Mouse (Mus musculus): ENCODE measurements around the gene Sectm1a. TPM values are rescaled to one million over a fixed set of nuclear protein-coding genes. Genes with fewer than 3 reads are reported as not detected.
"Not testable (repeated sequence)": the region's sequence is repeated elsewhere in the genome, so short reads cannot be mapped to it uniquely, and the experiment has no call there.

Gene Sectm1a
- polyA plus RNA-seq, 1 experiment from 2014 or later: 0.63 TPM

GRCm38 (mm10) chr11:121085181-121085580, 4.2 kb upstream of the Sectm1a start:
- no peak overlapping the region for H3K9ac ChIP-seq (ENCODE audit: low read depth, low read length)
- no peaks in the 10 kb centered on the region for H3K27me3 ChIP-seq (ENCODE audit: insufficient read depth, low read length)
- WGBS: 57% methylated on average over 5 of the region's 5 CpGs
- ATAC-seq (replicated peaks; ENCODE audit: low FRiP score, low read depth) (peak; percentile 62), DNase-seq (ENCODE audit: low spot score) (peak; percentile 31)
- peak overlapping the region; percentile 38; the same call in 1 of the 2 replicates for H3K27ac ChIP-seq
- no peaks in the 10 kb centered on the region for H3K36me3 ChIP-seq (ENCODE audit: insufficient read depth, low read length)
- H3K4me3 ChIP-seq (replicated peaks; ENCODE audit: low read depth, low read length): no peak overlapping the region
- TF ChIP-seq CTCF (IDR thresholded peaks at IDR 0.05; ENCODE audit: low read depth): no peak
- no peaks in the 10 kb centered on the region for H3K9me3 ChIP-seq (replicated peaks; ENCODE audit: low read length)
- no peak overlapping the region for H3K4me2 ChIP-seq (ENCODE audit: low read length)
- 0 out of 2 replicates have a peak, but pooled peaks cover 3% of the 10 kb centered on the region for H3K4me1 ChIP-seq (replicated peaks; ENCODE audit: insufficient read depth, low read length)

- TF ChIP-seq CTCF (IDR thresholded peaks at IDR 0.05; ENCODE audit: low read depth): no peak
- Histone ChIP-seq H3K27me3 (ENCODE audit: insufficient read depth, low read length) (no peaks in the 10 kb centered on the region), H3K36me3 (ENCODE audit: insufficient read depth, low read length) (no peaks in the 10 kb centered on the region), H3K4me2 (ENCODE audit: low read length) (no peak overlapping the region), H3K4me3 (replicated peaks; ENCODE audit: low read depth, low read length) (no peak overlapping the region), H3K9ac (ENCODE audit: low read depth, low read length) (no peak overlapping the region), H3K4me1 (replicated peaks; ENCODE audit: insufficient read depth, low read length) (0 out of 2 replicates have a peak, but pooled peaks cover 3% of the 10 kb centered on the region), H3K9me3 (replicated peaks; ENCODE audit: low read length) (no peaks in the 10 kb centered on the region), H3K27ac (peak overlapping the region; percentile 6; the same call in 1 of the 2 replicates)
- ATAC-seq (replicated peaks; ENCODE audit: low FRiP score, low read depth): no peak
- 35% methylated on average over 6 of the region's 6 CpGs for WGBS
- peak; percentile 58 for DNase-seq (ENCODE audit: low spot score)
Observed at GRCm38 (mm10) chr11:121082857-121083500, 2.0 kb upstream of the Sectm1a start.

- DNase-seq (ENCODE audit: low spot score) (no peak), ATAC-seq (replicated peaks; ENCODE audit: low FRiP score, low read depth) (no peak)
- H3K4me2 ChIP-seq (ENCODE audit: low read length): no peak overlapping the region
- 66% methylated on average over 3 of the region's 3 CpGs for WGBS
- no peak for TF ChIP-seq CTCF (IDR thresholded peaks at IDR 0.05; ENCODE audit: low read depth)
- H3K9me3 ChIP-seq (replicated peaks; ENCODE audit: low read length): no peaks in the 10 kb centered on the region
- H3K4me1 ChIP-seq (replicated peaks; ENCODE audit: insufficient read depth, low read length): 0 out of 2 replicates have a peak, but pooled peaks cover 3% of the 10 kb centered on the region
- no peaks in the 10 kb centered on the region for H3K36me3 ChIP-seq (ENCODE audit: insufficient read depth, low read length)
- H3K27ac ChIP-seq: 0 out of 2 replicates have a peak overlapping the region, but pooled peaks have one; percentile 6
- no peak overlapping the region for H3K9ac ChIP-seq (ENCODE audit: low read depth, low read length)
- no peak overlapping the region for H3K4me3 ChIP-seq (replicated peaks; ENCODE audit: low read depth, low read length)
- H3K27me3 ChIP-seq (ENCODE audit: insufficient read depth, low read length): no peaks in the 10 kb centered on the region
Observed at GRCm38 (mm10) chr11:121082250-121082649, 1.2 kb upstream of the Sectm1a start.

GRCm38 (mm10) chr11:121080330-121080729, 690 bp downstream of the Sectm1a start:
- no peak overlapping the region for H3K4me3 ChIP-seq (replicated peaks; ENCODE audit: low read depth, low read length)
- H3K27me3 ChIP-seq (ENCODE audit: insufficient read depth, low read length): no peaks in the 10 kb centered on the region
- ATAC-seq (replicated peaks; ENCODE audit: low FRiP score, low read depth) (no peak), DNase-seq (ENCODE audit: low spot score) (no peak)
- H3K4me1 ChIP-seq (replicated peaks; ENCODE audit: insufficient read depth, low read length): 0 out of 2 replicates have a peak, but pooled peaks cover 3% of the 10 kb centered on the region
- H3K27ac ChIP-seq: no peak overlapping the region
- H3K36me3 ChIP-seq (ENCODE audit: insufficient read depth, low read length): no peaks in the 10 kb centered on the region
- H3K4me2 ChIP-seq (ENCODE audit: low read length): no peak overlapping the region
- 94% methylated on average over 8 of the region's 8 CpGs for WGBS
- no peaks in the 10 kb centered on the region for H3K9me3 ChIP-seq (replicated peaks; ENCODE audit: low read length)
- no peak overlapping the region for H3K9ac ChIP-seq (ENCODE audit: low read depth, low read length)
- no peak for TF ChIP-seq CTCF (IDR thresholded peaks at IDR 0.05; ENCODE audit: low read depth)

- Histone ChIP-seq H3K27ac (no peak overlapping the region), H3K4me3 (replicated peaks; ENCODE audit: low read depth, low read length) (no peak overlapping the region), H3K9ac (ENCODE audit: low read depth, low read length) (no peak overlapping the region), H3K4me2 (ENCODE audit: low read length) (no peak overlapping the region), H3K27me3 (ENCODE audit: insufficient read depth, low read length) (no peaks in the 10 kb centered on the region), H3K36me3 (ENCODE audit: insufficient read depth, low read length) (no peaks in the 10 kb centered on the region), H3K9me3 (replicated peaks; ENCODE audit: low read length) (no peaks in the 10 kb centered on the region), H3K4me1 (replicated peaks; ENCODE audit: insufficient read depth, low read length) (no peaks in the 10 kb centered on the region)
- WGBS: 52% methylated on average over 5 of the region's 5 CpGs
- ATAC-seq (replicated peaks; ENCODE audit: low FRiP score, low read depth) (no peak), DNase-seq (ENCODE audit: low spot score) (no peak)
- no peak for TF ChIP-seq CTCF (IDR thresholded peaks at IDR 0.05; ENCODE audit: low read depth)
Observed at GRCm38 (mm10) chr11:121075655-121076054, 5.4 kb downstream of the Sectm1a start.

GRCm38 (mm10) chr11:121069662-121070061, 11.4 kb downstream of the Sectm1a start:
- not testable (repeated sequence) for H3K9ac ChIP-seq (ENCODE audit: low read depth, low read length); H3K4me2 ChIP-seq (ENCODE audit: low read length); H3K4me3 ChIP-seq (replicated peaks; ENCODE audit: low read depth, low read length); H3K9me3 ChIP-seq (replicated peaks; ENCODE audit: low read length); H3K36me3 ChIP-seq (ENCODE audit: insufficient read depth, low read length); ATAC-seq (replicated peaks; ENCODE audit: low FRiP score, low read depth); H3K27me3 ChIP-seq (ENCODE audit: insufficient read depth, low read length); DNase-seq (ENCODE audit: low spot score); H3K27ac ChIP-seq; H3K4me1 ChIP-seq (replicated peaks; ENCODE audit: insufficient read depth, low read length)
- WGBS: 92% methylated on average over 11 of the region's 16 CpGs

All from kidney, postnatal 0 days (tissue).